Mouse (Mus musculus) lung, postnatal 0 days (tissue): Measurements from ENCODE around the gene Gm49450.

Experiments
- CTCF ChIP-seq: IDR thresholded peaks from 2 replicates; pipeline ENCODE4 v1.5.1; 2016; ENCODE audit warnings: antibody characterized with exemption, mild to moderate bottlenecking
- EP300 ChIP-seq: IDR thresholded peaks from 2 replicates; pipeline ENCODE4 v1.6.1; 2016; ENCODE audit warnings: antibody characterized with exemption, mild to moderate bottlenecking, control low read depth

DNA sequence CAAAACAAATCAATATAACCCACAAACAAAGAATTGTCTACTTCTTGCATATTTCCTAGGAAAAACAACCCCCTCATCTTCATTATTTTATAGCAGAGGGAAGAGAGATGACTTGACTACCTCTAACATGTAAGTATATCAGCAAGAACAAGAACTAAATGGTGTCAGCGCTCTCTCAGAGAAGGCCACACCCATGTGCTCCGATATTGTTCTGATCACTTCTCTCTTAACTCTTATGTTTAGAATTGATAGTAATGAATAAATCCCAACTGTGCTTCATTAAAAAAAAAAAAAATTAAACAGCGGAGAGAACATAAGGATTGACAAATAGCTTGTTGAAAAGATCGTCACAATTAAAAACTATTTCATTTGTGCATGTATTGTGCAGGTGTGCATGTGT, 2.0 kb upstream of the Gm49450 start:
- TF ChIP-seq EP300 (no peak), CTCF (no peak)
